Mouse (Mus musculus) lung, postnatal 0 days (tissue): Measurements from ENCODE around the gene 1810062G17Rik.

Source experiments
- CTCF ChIP-seq: IDR thresholded peaks from 2 replicates; pipeline ENCODE4 v1.5.1; 2016; ENCODE audit warnings: antibody characterized with exemption, mild to moderate bottlenecking
- EP300 ChIP-seq: IDR thresholded peaks from 2 replicates; pipeline ENCODE4 v1.6.1; 2016; ENCODE audit warnings: antibody characterized with exemption, mild to moderate bottlenecking, control low read depth

DNA sequence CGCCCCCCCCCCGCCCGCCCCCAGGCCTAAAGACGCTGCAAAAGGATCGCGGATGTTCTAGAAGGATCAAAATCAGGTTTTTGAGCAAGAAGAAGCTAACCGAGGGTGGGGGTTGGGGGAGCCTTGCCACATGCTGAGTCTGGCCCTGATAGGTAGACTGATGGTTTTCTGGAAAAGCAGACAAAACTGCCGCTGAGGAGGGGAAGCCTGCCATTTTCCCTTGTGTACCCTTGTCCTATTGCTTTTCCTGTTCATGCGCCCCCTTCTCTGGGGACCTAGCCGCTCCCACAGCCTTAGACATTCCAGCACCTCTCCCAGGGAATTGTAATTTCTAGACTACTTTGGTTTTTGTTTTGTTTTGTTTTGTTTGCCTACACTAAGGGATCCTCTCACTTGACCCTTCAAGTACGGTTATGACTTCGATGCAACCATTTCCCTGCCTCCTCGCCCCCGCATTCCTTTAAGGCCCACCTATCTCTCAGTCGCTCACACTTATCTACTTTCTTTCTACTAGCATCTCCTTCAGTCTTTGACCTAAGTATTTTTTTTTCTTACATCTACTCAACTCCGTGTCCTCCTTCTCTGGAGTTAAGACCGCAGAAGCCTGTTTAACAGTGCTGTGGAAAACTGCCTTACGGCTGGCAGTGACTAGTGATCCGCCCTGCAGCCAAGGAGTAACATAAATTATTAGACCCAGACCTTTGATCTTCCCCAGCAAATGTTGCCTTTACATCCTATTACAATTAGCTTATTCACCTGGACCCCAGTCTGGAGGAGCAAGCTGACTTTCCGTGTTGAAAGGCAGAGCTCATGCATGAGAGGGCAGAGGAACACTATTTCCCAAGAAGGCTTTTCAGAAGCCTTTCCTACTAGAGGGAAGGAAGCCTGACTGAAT is 771 bp downstream of the 1810062G17Rik start:
- TF ChIP-seq CTCF (no peak), EP300 (no peak)
